Mouse (Mus musculus): ENCODE measurements at regions not wholly inside any gene's neighbourhood (a gene's known extent, or its start where the extent isn't known, plus 50 kb on each side); places are given as distances from the start of the nearest gene placed in this dataset.

GRCm38 (mm10) chr2:75770633-75771032, 61.3 kb upstream of the Agps start:
- H3K36me3 ChIP-seq (ENCODE audit: control insufficient read depth, insufficient read depth, low read length): no peaks in the 10 kb centered on the region
- 0 out of 2 replicates have a peak, but pooled peaks cover 4% of the 10 kb centered on the region for H3K4me1 ChIP-seq (ENCODE audit: control insufficient read depth, insufficient read depth, low read length)
- TF ChIP-seq POLR2A (IDR thresholded peaks at IDR 0.05; ENCODE audit: control insufficient read depth, low read depth, low read length) (no peak), CTCF (IDR thresholded peaks at IDR 0.05; ENCODE audit: control insufficient read depth, insufficient read depth, insufficient replicate concordance, low read depth, low read length) (no peak)
- no peaks in the 10 kb centered on the region for H3K27me3 ChIP-seq (ENCODE audit: control insufficient read depth, insufficient read depth, low read length)
- H3K27ac ChIP-seq (ENCODE audit: control insufficient read depth, insufficient read depth, low read depth, low read length): no peak overlapping the region
- H3K4me3 ChIP-seq (ENCODE audit: control insufficient read depth, low read depth, low read length): no peak overlapping the region

DNA sequence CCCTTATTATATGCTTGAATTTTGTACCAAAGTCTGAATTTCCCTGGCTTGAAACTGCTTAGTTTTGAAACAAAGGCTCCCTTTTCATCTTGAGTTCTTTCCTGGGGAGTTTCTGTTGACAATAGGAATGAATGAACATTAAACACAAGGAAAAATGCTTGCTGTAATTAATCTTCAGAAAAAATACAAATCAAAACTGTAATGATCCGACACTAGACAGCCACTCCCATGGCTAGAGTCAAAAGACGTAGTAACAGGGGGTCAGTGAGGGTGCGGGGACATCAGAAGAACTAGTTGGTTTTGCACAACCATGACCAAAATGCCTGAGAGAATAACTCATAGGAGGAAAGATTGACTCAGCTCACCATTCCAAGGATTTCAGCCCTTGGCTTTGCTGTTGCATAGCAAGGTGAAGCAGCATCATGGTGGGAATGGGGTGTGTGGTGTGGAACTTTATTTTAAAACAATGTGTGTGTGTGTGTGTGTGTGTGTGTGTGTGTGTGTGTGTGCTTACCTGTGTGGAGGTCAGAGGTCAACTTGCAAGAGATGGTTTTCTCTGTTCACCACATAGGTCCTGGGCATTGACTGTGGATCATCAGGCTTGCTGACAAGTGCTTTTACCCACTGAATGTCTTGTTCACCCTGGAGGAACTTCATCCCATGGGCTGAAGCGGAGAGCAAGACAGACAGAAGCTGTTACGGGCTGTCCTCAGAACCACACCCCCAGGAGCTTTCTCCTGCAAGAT, 63.2 kb upstream of the Agps start:
- H3K27me3 ChIP-seq (ENCODE audit: control insufficient read depth, insufficient read depth, low read length): no peaks in the 10 kb centered on the region
- no peak overlapping the region for H3K4me3 ChIP-seq (ENCODE audit: control insufficient read depth, low read depth, low read length)
- H3K27ac ChIP-seq (ENCODE audit: control insufficient read depth, insufficient read depth, low read depth, low read length): no peak overlapping the region
- H3K4me1 ChIP-seq (ENCODE audit: control insufficient read depth, insufficient read depth, low read length): 0 out of 2 replicates have a peak, but pooled peaks cover 4% of the 10 kb centered on the region
- TF ChIP-seq POLR2A (IDR thresholded peaks at IDR 0.05; ENCODE audit: control insufficient read depth, low read depth, low read length): no peak
- no peak for TF ChIP-seq CTCF (IDR thresholded peaks at IDR 0.05; ENCODE audit: control insufficient read depth, insufficient read depth, insufficient replicate concordance, low read depth, low read length)
- no peaks in the 10 kb centered on the region for H3K36me3 ChIP-seq (ENCODE audit: control insufficient read depth, insufficient read depth, low read length)

GRCm38 (mm10) chr2:75767871-75768558, 63.6 kb upstream of the Nfe2l2 start:
- H3K27ac ChIP-seq (ENCODE audit: control insufficient read depth, insufficient read depth, low read depth, low read length): no peak overlapping the region
- no peak overlapping the region for H3K4me3 ChIP-seq (ENCODE audit: control insufficient read depth, low read depth, low read length)
- H3K27me3 ChIP-seq (ENCODE audit: control insufficient read depth, insufficient read depth, low read length): no peaks in the 10 kb centered on the region
- TF ChIP-seq POLR2A (IDR thresholded peaks at IDR 0.05; ENCODE audit: control insufficient read depth, low read depth, low read length) (no peak), CTCF (IDR thresholded peaks at IDR 0.05; ENCODE audit: control insufficient read depth, insufficient read depth, insufficient replicate concordance, low read depth, low read length) (no peak)
- 0 out of 2 replicates have a peak, but pooled peaks cover 4% of the 10 kb centered on the region for H3K4me1 ChIP-seq (ENCODE audit: control insufficient read depth, insufficient read depth, low read length)
- H3K36me3 ChIP-seq (ENCODE audit: control insufficient read depth, insufficient read depth, low read length): no peaks in the 10 kb centered on the region

DNA sequence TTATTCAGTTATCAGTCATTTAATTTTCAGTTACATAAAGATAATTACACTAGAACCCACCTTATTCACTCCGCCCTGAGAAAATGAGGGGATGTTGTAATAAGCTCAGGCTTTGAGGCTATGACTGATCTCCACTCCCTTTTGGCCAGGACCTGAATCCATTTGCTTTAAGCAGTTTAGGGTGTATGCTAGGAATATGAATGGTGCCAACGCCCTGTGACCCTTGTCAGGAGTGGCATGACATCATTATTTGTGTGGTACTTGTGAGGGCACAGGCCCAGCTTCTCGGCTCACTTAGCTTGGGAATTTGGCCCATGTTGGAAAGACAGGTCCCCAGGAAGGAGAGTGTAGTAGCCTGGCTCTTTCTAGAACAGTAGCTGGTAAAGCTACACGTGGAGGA, 61.0 kb upstream of the Nfe2l2 start:
- Histone ChIP-seq H3K4me3 (ENCODE audit: control insufficient read depth, low read depth, low read length) (no peak overlapping the region), H3K36me3 (ENCODE audit: control insufficient read depth, insufficient read depth, low read length) (no peaks in the 10 kb centered on the region), H3K4me1 (ENCODE audit: control insufficient read depth, insufficient read depth, low read length) (no peaks in the 10 kb centered on the region), H3K27ac (ENCODE audit: control insufficient read depth, insufficient read depth, low read depth, low read length) (no peak overlapping the region), H3K27me3 (ENCODE audit: control insufficient read depth, insufficient read depth, low read length) (no peaks in the 10 kb centered on the region)
- no peak for TF ChIP-seq CTCF (IDR thresholded peaks at IDR 0.05; ENCODE audit: control insufficient read depth, insufficient read depth, insufficient replicate concordance, low read depth, low read length)
- TF ChIP-seq POLR2A (IDR thresholded peaks at IDR 0.05; ENCODE audit: control insufficient read depth, low read depth, low read length): no peak

GRCm38 (mm10) chr2:75763252-75763651, 58.8 kb upstream of the Nfe2l2 start:
- TF ChIP-seq POLR2A (IDR thresholded peaks at IDR 0.05; ENCODE audit: control insufficient read depth, low read depth, low read length) (no peak), CTCF (IDR thresholded peaks at IDR 0.05; ENCODE audit: control insufficient read depth, insufficient read depth, insufficient replicate concordance, low read depth, low read length) (no peak)
- Histone ChIP-seq H3K27ac (ENCODE audit: control insufficient read depth, insufficient read depth, low read depth, low read length) (no peak overlapping the region), H3K4me1 (ENCODE audit: control insufficient read depth, insufficient read depth, low read length) (no peaks in the 10 kb centered on the region), H3K36me3 (ENCODE audit: control insufficient read depth, insufficient read depth, low read length) (no peaks in the 10 kb centered on the region), H3K4me3 (ENCODE audit: control insufficient read depth, low read depth, low read length) (no peak overlapping the region), H3K27me3 (ENCODE audit: control insufficient read depth, insufficient read depth, low read length) (no peaks in the 10 kb centered on the region)

- Histone ChIP-seq H3K4me1 (ENCODE audit: control insufficient read depth, insufficient read depth, low read length) (no peaks in the 10 kb centered on the region), H3K27ac (ENCODE audit: control insufficient read depth, insufficient read depth, low read depth, low read length) (no peak overlapping the region), H3K27me3 (ENCODE audit: control insufficient read depth, insufficient read depth, low read length) (no peaks in the 10 kb centered on the region), H3K36me3 (ENCODE audit: control insufficient read depth, insufficient read depth, low read length) (no peaks in the 10 kb centered on the region), H3K4me3 (ENCODE audit: control insufficient read depth, low read depth, low read length) (no peak overlapping the region)
- TF ChIP-seq POLR2A (IDR thresholded peaks at IDR 0.05; ENCODE audit: control insufficient read depth, low read depth, low read length) (no peak), CTCF (IDR thresholded peaks at IDR 0.05; ENCODE audit: control insufficient read depth, insufficient read depth, insufficient replicate concordance, low read depth, low read length) (no peak)
Measured at GRCm38 (mm10) chr2:75762030-75762429, 57.6 kb upstream of the Nfe2l2 start.

- Histone ChIP-seq H3K27me3 (ENCODE audit: control insufficient read depth, insufficient read depth, low read length) (no peaks in the 10 kb centered on the region), H3K36me3 (ENCODE audit: control insufficient read depth, insufficient read depth, low read length) (no peaks in the 10 kb centered on the region), H3K4me3 (ENCODE audit: control insufficient read depth, low read depth, low read length) (no peak overlapping the region), H3K27ac (ENCODE audit: control insufficient read depth, insufficient read depth, low read depth, low read length) (no peak overlapping the region), H3K4me1 (ENCODE audit: control insufficient read depth, insufficient read depth, low read length) (no peaks in the 10 kb centered on the region)
- no peak for TF ChIP-seq POLR2A (IDR thresholded peaks at IDR 0.05; ENCODE audit: control insufficient read depth, low read depth, low read length)
- no peak for TF ChIP-seq CTCF (IDR thresholded peaks at IDR 0.05; ENCODE audit: control insufficient read depth, insufficient read depth, insufficient replicate concordance, low read depth, low read length)
Measured at GRCm38 (mm10) chr2:75761626-75762025, 57.2 kb upstream of the Nfe2l2 start.
